Mouse (Mus musculus): ENCODE results near the gene Map1s. TPM values are rescaled to one million over a fixed set of nuclear protein-coding genes. Genes with fewer than 3 reads are reported as not detected.

The Map1s gene
- total RNA-seq, 1 experiment = 60.8 TPM

DNA sequence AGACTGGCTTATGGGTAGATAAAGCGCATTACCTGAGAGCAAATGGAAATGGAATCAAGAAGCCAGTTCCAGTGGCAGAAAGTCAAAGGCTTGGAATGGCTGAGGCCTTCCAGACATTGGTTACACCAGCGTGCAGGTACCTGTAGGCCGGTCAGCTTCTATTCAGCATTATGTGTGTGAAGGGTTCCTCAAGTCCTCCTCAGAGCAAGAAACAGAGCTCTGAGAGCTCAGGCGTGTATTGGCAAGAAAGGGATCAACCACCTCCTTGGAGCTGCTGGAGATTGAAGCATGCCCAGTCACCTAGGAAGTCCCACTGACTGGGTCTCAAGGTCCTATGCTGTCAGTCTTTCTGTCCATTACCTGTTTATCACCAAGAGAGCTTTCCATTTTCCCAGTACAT is 20.0 kb downstream of the Map1s start:
- Histone ChIP-seq H3K4me1 (ENCODE audit: control insufficient read depth in 2 of 2, insufficient read depth in 2 of 2, low read length in 2 of 2, poor library complexity in 1 of 2) (no peaks in the 10 kb centered on the region), H3K9me3 (ENCODE audit: control insufficient read depth, insufficient read depth, low read depth, low read length) (no peaks in the 10 kb centered on the region), H3K4me3 (ENCODE audit: insufficient read depth in 1 of 2, low read depth in 1 of 2, low read length in 2 of 2, poor library complexity in 1 of 2, severe bottlenecking in 1 of 2) (no peak overlapping the region), H3K36me3 (ENCODE audit: control insufficient read depth, insufficient read depth, low read length, poor library complexity, severe bottlenecking) (no peaks in the 10 kb centered on the region), H3K9ac (ENCODE audit: insufficient read depth, low read depth, low read length, poor library complexity, severe bottlenecking) (no peak overlapping the region), H3K27ac (ENCODE audit: insufficient read depth, low read depth, low read length, poor library complexity, severe bottlenecking) (no peak overlapping the region)
- no peak for DNase-seq (ENCODE audit: low read depth, low spot score)
- TF ChIP-seq HCFC1 (IDR thresholded peaks at IDR 0.05; ENCODE audit: borderline replicate concordance, insufficient read depth, low read length) (no peak), MAFK (IDR thresholded peaks at IDR 0.05; ENCODE audit: insufficient read depth, low read depth, low read length) (no peak), ZNF384 (IDR thresholded peaks at IDR 0.05; ENCODE audit: low read depth, low read length) (no peak), ZC3H11A (IDR thresholded peaks at IDR 0.05; ENCODE audit: borderline replicate concordance, low read depth, low read length) (no peak), CHD2 (IDR thresholded peaks at IDR 0.05; ENCODE audit: low read depth, low read length) (no peak)
- in situ Hi-C loops (cut with MboI; ENCODE audit: low sequenced_read_pairs in 2 of 2, unreplicated experiment in 2 of 2) = no loop called here

DNA sequence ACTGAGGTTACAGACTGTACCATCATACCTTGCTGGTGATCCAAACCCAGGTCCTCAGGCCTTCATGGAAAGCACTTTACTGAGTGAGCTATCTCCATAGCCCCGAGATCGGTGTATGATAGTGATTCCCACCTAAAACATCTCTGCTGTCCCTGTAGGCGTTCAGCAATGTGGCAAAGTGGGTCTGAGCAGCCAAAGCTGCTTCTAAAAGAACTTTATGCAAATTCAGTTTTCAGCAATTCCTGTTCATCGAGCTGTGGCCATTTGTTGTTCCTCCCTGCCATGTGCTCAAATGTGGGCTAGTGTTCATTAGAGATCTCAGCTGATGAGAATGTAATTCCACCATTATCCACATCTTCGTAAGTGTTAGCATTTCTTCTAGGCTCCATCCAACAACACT is 20.7 kb downstream of the Map1s start:
- in situ Hi-C loops (cut with MboI; ENCODE audit: low sequenced_read_pairs in 2 of 2, unreplicated experiment in 2 of 2) = no loop called here
- Histone ChIP-seq H3K27ac (ENCODE audit: insufficient read depth, low read depth, low read length, poor library complexity, severe bottlenecking) (no peak overlapping the region), H3K36me3 (ENCODE audit: control insufficient read depth, insufficient read depth, low read length, poor library complexity, severe bottlenecking) (no peaks in the 10 kb centered on the region), H3K9me3 (ENCODE audit: control insufficient read depth, insufficient read depth, low read depth, low read length) (no peaks in the 10 kb centered on the region), H3K9ac (ENCODE audit: insufficient read depth, low read depth, low read length, poor library complexity, severe bottlenecking) (no peak overlapping the region), H3K4me1 (ENCODE audit: control insufficient read depth in 2 of 2, insufficient read depth in 2 of 2, low read length in 2 of 2, poor library complexity in 1 of 2) (no peaks in the 10 kb centered on the region), H3K4me3 (ENCODE audit: insufficient read depth in 1 of 2, low read depth in 1 of 2, low read length in 2 of 2, poor library complexity in 1 of 2, severe bottlenecking in 1 of 2) (no peak overlapping the region)
- no peak for DNase-seq (ENCODE audit: low read depth, low spot score)
- TF ChIP-seq HCFC1 (IDR thresholded peaks at IDR 0.05; ENCODE audit: borderline replicate concordance, insufficient read depth, low read length) = no peak
- TF ChIP-seq CHD2 (IDR thresholded peaks at IDR 0.05; ENCODE audit: low read depth, low read length) = no peak
- no peak for TF ChIP-seq MAFK (IDR thresholded peaks at IDR 0.05; ENCODE audit: insufficient read depth, low read depth, low read length)
- TF ChIP-seq ZNF384 (IDR thresholded peaks at IDR 0.05; ENCODE audit: low read depth, low read length) = no peak
- no peak for TF ChIP-seq ZC3H11A (IDR thresholded peaks at IDR 0.05; ENCODE audit: borderline replicate concordance, low read depth, low read length)

DNA sequence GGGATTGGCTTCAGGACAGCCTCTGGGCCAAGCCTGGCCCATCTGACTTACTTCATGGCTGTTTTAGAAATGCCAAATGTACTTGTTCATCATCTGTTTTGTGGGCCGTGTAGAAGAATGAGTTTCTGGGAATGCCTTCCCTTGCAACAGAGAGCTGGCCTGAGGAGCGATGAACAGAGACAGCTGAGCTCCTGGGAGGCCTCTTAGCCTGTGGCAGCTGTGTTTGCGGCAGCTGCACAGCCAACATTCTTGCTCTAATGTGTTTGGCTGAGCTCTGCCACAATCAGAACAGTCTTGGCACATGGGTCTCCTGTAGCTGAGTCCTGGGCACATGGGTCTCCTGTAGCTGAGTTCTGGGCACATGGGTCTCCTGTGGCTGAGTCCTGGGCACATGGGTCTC is 22.4 kb downstream of the Map1s start:
- H3K9ac ChIP-seq (ENCODE audit: insufficient read depth, low read depth, low read length, poor library complexity, severe bottlenecking) = no peak overlapping the region
- no peak overlapping the region for H3K4me3 ChIP-seq (ENCODE audit: insufficient read depth in 1 of 2, low read depth in 1 of 2, low read length in 2 of 2, poor library complexity in 1 of 2, severe bottlenecking in 1 of 2)
- no peak overlapping the region for H3K27ac ChIP-seq (ENCODE audit: insufficient read depth, low read depth, low read length, poor library complexity, severe bottlenecking)
- no peaks in the 10 kb centered on the region for H3K4me1 ChIP-seq (ENCODE audit: control insufficient read depth in 2 of 2, insufficient read depth in 2 of 2, low read length in 2 of 2, poor library complexity in 1 of 2)
- H3K36me3 ChIP-seq (ENCODE audit: control insufficient read depth, insufficient read depth, low read length, poor library complexity, severe bottlenecking) = no peaks in the 10 kb centered on the region
- no peaks in the 10 kb centered on the region for H3K9me3 ChIP-seq (ENCODE audit: control insufficient read depth, insufficient read depth, low read depth, low read length)
- in situ Hi-C loops (cut with MboI; ENCODE audit: low sequenced_read_pairs in 2 of 2, unreplicated experiment in 2 of 2) = no loop called here
- DNase-seq (ENCODE audit: low read depth, low spot score) = no peak
- TF ChIP-seq CHD2 (IDR thresholded peaks at IDR 0.05; ENCODE audit: low read depth, low read length) (no peak), ZNF384 (IDR thresholded peaks at IDR 0.05; ENCODE audit: low read depth, low read length) (no peak), MAFK (IDR thresholded peaks at IDR 0.05; ENCODE audit: insufficient read depth, low read depth, low read length) (no peak), HCFC1 (IDR thresholded peaks at IDR 0.05; ENCODE audit: borderline replicate concordance, insufficient read depth, low read length) (no peak), ZC3H11A (IDR thresholded peaks at IDR 0.05; ENCODE audit: borderline replicate concordance, low read depth, low read length) (no peak)

DNA sequence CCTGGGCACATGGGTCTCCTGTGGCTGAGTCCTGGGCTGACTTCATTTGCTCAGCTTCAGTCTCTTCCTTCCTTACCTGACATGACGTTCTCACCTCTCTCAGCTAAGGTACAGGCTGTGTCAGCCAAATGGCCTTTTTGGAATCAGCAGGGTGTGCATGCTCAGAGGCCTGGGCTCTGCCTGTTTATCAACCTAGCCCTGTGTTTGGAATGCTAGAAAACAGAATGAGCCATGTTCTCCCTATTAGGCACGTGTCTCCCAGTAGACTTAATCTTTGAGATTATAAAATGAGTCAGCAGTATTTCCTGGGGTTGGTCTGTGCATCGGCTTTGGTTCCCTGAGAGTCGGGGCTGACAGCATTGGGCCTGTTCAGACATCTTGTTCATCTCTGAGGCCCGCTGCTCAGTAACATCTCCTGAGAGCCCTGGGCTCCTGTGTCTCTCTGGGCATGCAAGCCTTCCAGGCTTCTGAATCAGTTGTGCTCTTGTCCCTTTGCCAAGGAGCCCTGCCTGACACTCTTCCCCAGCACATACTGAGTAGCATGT is 23.1 kb downstream of the Map1s start:
- H3K27ac ChIP-seq (ENCODE audit: insufficient read depth, low read depth, low read length, poor library complexity, severe bottlenecking) = no peak overlapping the region
- in situ Hi-C loops (cut with MboI; ENCODE audit: low sequenced_read_pairs in 2 of 2, unreplicated experiment in 2 of 2) = no loop called here
- H3K9ac ChIP-seq (ENCODE audit: insufficient read depth, low read depth, low read length, poor library complexity, severe bottlenecking) = no peak overlapping the region
- no peak overlapping the region for H3K4me3 ChIP-seq (ENCODE audit: insufficient read depth in 1 of 2, low read depth in 1 of 2, low read length in 2 of 2, poor library complexity in 1 of 2, severe bottlenecking in 1 of 2)
- H3K36me3 ChIP-seq (ENCODE audit: control insufficient read depth, insufficient read depth, low read length, poor library complexity, severe bottlenecking) = no peaks in the 10 kb centered on the region
- H3K4me1 ChIP-seq (ENCODE audit: control insufficient read depth in 2 of 2, insufficient read depth in 2 of 2, low read length in 2 of 2, poor library complexity in 1 of 2) = no peaks in the 10 kb centered on the region
- TF ChIP-seq MAFK (IDR thresholded peaks at IDR 0.05; ENCODE audit: insufficient read depth, low read depth, low read length) (0 out of 2 replicates have a peak, but pooled peaks have one; percentile 17), CHD2 (IDR thresholded peaks at IDR 0.05; ENCODE audit: low read depth, low read length) (no peak)
- DNase-seq (ENCODE audit: low read depth, low spot score) = no peak
- no peaks in the 10 kb centered on the region for H3K9me3 ChIP-seq (ENCODE audit: control insufficient read depth, insufficient read depth, low read depth, low read length)

DNA sequence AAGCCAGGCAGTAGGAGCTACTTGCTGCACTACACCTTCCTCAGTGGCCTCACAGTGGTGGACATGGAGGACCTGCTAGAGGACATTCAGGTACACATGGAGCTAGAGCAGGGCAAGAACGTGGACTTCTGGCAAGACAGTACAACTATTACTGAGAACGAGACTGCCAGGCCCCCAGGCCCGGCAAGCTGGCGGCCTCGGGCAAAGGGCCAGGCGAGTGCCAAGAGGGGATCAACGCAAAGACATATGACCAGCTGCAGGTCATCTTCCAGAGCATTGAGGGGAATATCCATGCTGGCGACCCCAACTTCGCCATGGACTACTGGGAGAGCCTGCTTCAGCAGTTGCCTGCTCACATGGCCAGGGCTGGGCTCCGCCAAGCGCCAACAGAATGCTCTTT is 26.0 kb downstream of the Map1s start:
- no peak for TF ChIP-seq ZC3H11A (IDR thresholded peaks at IDR 0.05; ENCODE audit: borderline replicate concordance, low read depth, low read length)
- no peak for TF ChIP-seq CHD2 (IDR thresholded peaks at IDR 0.05; ENCODE audit: low read depth, low read length)
- TF ChIP-seq HCFC1 (IDR thresholded peaks at IDR 0.05; ENCODE audit: borderline replicate concordance, insufficient read depth, low read length) = no peak
- no peak for TF ChIP-seq MAFK (IDR thresholded peaks at IDR 0.05; ENCODE audit: insufficient read depth, low read depth, low read length)
- Histone ChIP-seq H3K36me3 (ENCODE audit: control insufficient read depth, insufficient read depth, low read length, poor library complexity, severe bottlenecking) (no peaks in the 10 kb centered on the region), H3K4me1 (ENCODE audit: control insufficient read depth in 2 of 2, insufficient read depth in 2 of 2, low read length in 2 of 2, poor library complexity in 1 of 2) (no peaks in the 10 kb centered on the region), H3K9ac (ENCODE audit: insufficient read depth, low read depth, low read length, poor library complexity, severe bottlenecking) (no peak overlapping the region), H3K27ac (ENCODE audit: insufficient read depth, low read depth, low read length, poor library complexity, severe bottlenecking) (no peak overlapping the region), H3K9me3 (ENCODE audit: control insufficient read depth, insufficient read depth, low read depth, low read length) (no peaks in the 10 kb centered on the region), H3K4me3 (ENCODE audit: insufficient read depth in 1 of 2, low read depth in 1 of 2, low read length in 2 of 2, poor library complexity in 1 of 2, severe bottlenecking in 1 of 2) (peak overlapping the region in 1 of 2 experiments; percentile 33; a peak in 1 of 4 replicates)
- DNase-seq (ENCODE audit: low read depth, low spot score) = no peak
- in situ Hi-C loops (cut with MboI; ENCODE audit: low sequenced_read_pairs in 2 of 2, unreplicated experiment in 2 of 2) = no loop called here

Data from ES-E14 (cell line).